Mouse (Mus musculus) right cerebral cortex, adult 2 months (tissue): ENCODE results near the gene Nppa.
"Not testable (repeated sequence)": the region's sequence is repeated elsewhere in the genome, so short reads cannot be mapped to it uniquely, and the experiment has no call there.

Experiments used
- DNase-seq, 2 experiments: peaks; one replicate each; pipeline ENCODE4 v3.0.0; 2021 to 2022; ENCODE audit warnings: low spot score in 2 of 2

Gene Nppa

GRCm38 (mm10) chr4:148011332-148011731, 10.8 kb downstream of the Nppa start:
- no peak for DNase-seq

GRCm38 (mm10) chr4:148012216-148012615, 11.7 kb downstream of the Nppa start:
- no peak for DNase-seq

GRCm38 (mm10) chr4:148015418-148015817, 14.9 kb downstream of the Nppa start:
- no peak for DNase-seq

- DNase-seq: no peak
Measured at GRCm38 (mm10) chr4:148016981-148017380, 16.5 kb downstream of the Nppa start.

- DNase-seq: no peak
Measured at GRCm38 (mm10) chr4:148018410-148018809, 17.9 kb downstream of the Nppa start.

GRCm38 (mm10) chr4:148024003-148024402, 23.5 kb downstream of the Nppa start:
- DNase-seq: no peak

GRCm38 (mm10) chr4:148029297-148029696, 28.8 kb downstream of the Nppa start:
- DNase-seq: no peak

GRCm38 (mm10) chr4:148030506-148030905, 30.0 kb downstream of the Nppa start:
- DNase-seq: no peak

GRCm38 (mm10) chr4:148033858-148034410, 33.4 kb downstream of the Nppa start:
- DNase-seq: no peak

- no peak for DNase-seq
Measured at GRCm38 (mm10) chr4:148035440-148035839, 34.9 kb downstream of the Nppa start.

GRCm38 (mm10) chr4:148038079-148038599, 37.6 kb downstream of the Nppa start:
- no peak for DNase-seq

GRCm38 (mm10) chr4:148038600-148039253, 38.2 kb downstream of the Nppa start, which contains the start of the genes Clcn6 and Mthfr:
Gene Clcn6, minus strand, starts transcription at chr4:148038821.
Gene Mthfr, plus strand, starts transcription at chr4:148039077.
- DNase-seq: peak; percentile 99 to 100

GRCm38 (mm10) chr4:148039254-148040028, 38.9 kb downstream of the Nppa start:
- peak; percentile 21 to 25 for DNase-seq

GRCm38 (mm10) chr4:148040029-148040830, 39.7 kb downstream of the Nppa start:
- DNase-seq: no peak

- DNase-seq: peak; percentile 36 to 44
Measured at GRCm38 (mm10) chr4:148040933-148041610, 40.5 kb downstream of the Nppa start.

- peak in 1 of 2 experiments; percentile 24 for DNase-seq
Measured at GRCm38 (mm10) chr4:148041611-148042191, 41.2 kb downstream of the Nppa start.

- not testable (repeated sequence) for DNase-seq
Measured at GRCm38 (mm10) chr4:148043327-148043726, 42.8 kb downstream of the Nppa start.

GRCm38 (mm10) chr4:148044113-148044512, 43.6 kb downstream of the Nppa start:
- no peak for DNase-seq

GRCm38 (mm10) chr4:148046450-148047031, 46.0 kb downstream of the Nppa start:
- DNase-seq: no peak

- DNase-seq: not testable (repeated sequence)
Measured at GRCm38 (mm10) chr4:148050396-148050914, 49.9 kb downstream of the Nppa start.
